Mouse (Mus musculus) neural tube, embryonic 15.5 days (tissue): ENCODE measurements around the gene Ykt6. TPM values are rescaled to one million over a fixed set of nuclear protein-coding genes. Genes with fewer than 3 reads are reported as not detected.
A peak's percentile ranks its signal among the peaks of the same experiment; 100 is the strongest.

Experiments used
- ATAC-seq: fragments of 200-750 bp; cut with Nextera tagmentation; 2 replicates; pipeline ENCODE4 v1.8.0; 2017; ENCODE audit warnings: mild to moderate bottlenecking, moderate TSS enrichment, moderate library complexity; ENCODE audit not compliant: low FRiP score
- H3K27ac ChIP-seq: fragments of 300-500 bp; sonication (generic); replicated peaks from 2 replicates; pipeline ENCODE4 v1.5.1; 2015; ENCODE audit warnings: mild to moderate bottlenecking, inconsistent platforms
- H3K27me3 ChIP-seq: fragments of 300-500 bp; sonication (generic); replicated peaks from 2 replicates; pipeline ENCODE4 v1.6.1; 2015; ENCODE audit warnings: inconsistent platforms
- H3K36me3 ChIP-seq: fragments of 300-500 bp; sonication (generic); 2 replicates; pipeline ENCODE4 v1.6.1; 2015; ENCODE audit warnings: inconsistent platforms
- H3K4me1 ChIP-seq: fragments of 300-500 bp; sonication (generic); 2 replicates; pipeline ENCODE4 v1.6.1; 2015; ENCODE audit warnings: inconsistent platforms
- H3K4me2 ChIP-seq: fragments of 300-500 bp; sonication (generic); 2 replicates; pipeline ENCODE4 v1.6.1; 2015; ENCODE audit warnings: inconsistent platforms, mild to moderate bottlenecking, moderate library complexity
- H3K4me3 ChIP-seq: fragments of 300-500 bp; sonication (generic); replicated peaks from 2 replicates; pipeline ENCODE4 v1.5.1; 2015; ENCODE audit warnings: mild to moderate bottlenecking, inconsistent platforms
- H3K9ac ChIP-seq: fragments of 300-500 bp; sonication (generic); replicated peaks from 2 replicates; pipeline ENCODE4 v1.6.1; 2015; ENCODE audit warnings: mild to moderate bottlenecking, inconsistent platforms
- H3K9me3 ChIP-seq: fragments of 300-500 bp; sonication (generic); replicated peaks from 2 replicates; pipeline ENCODE4 v1.6.1; 2016; ENCODE audit warnings: inconsistent platforms
- WGBS: fragments of 180-500 bp; shearing (Covaris S2); methylation state at CpG from one replicate; pipeline ENCODE4 v1.1.7; 2015; ENCODE audit warnings: mixed read lengths; 5-methylcytosine and 5-hydroxymethylcytosine counted together
- polyA plus RNA-seq: library from polyadenylated mRNA; unstranded; fragments of >200 nt; fragmentation: Nextera tagmentation; extraction: Ambion mirVana; gene quantifications from 2 replicates; pipeline ENCODE4 v1.2.1, GENCODE M21; 2015

Ykt6 gene
- polyA plus RNA-seq: 84.9 and 87.1 TPM in 2 replicates

GRCm38 (mm10) chr11:5955546-5956276 lies at the start of gene Ykt6:
Gene Ykt6, plus strand, starts transcription at chr11:5955693.
- Histone ChIP-seq H3K9ac (peak within 1 kb of the TSS; percentile 92), H3K4me1 (peaks cover 28% of the 10 kb centered on the region), H3K4me2 (peak within 1 kb of the TSS; percentile 81), H3K27ac (peak within 1 kb of the TSS; percentile 96), H3K27me3 (no peaks in the 10 kb centered on the region), H3K36me3 (peaks cover 15% of the 10 kb centered on the region), H3K4me3 (peak within 1 kb of the TSS; percentile 95), H3K9me3 (no peaks in the 10 kb centered on the region)
- peak; percentile 98 for ATAC-seq
- under 1% methylated on average over 71 of the region's 71 CpGs for WGBS

GRCm38 (mm10) chr11:5905778-5906518 lies 49.5 kb upstream of the Ykt6 start:
- Histone ChIP-seq H3K4me2 (no peak overlapping the region), H3K27me3 (no peaks in the 10 kb centered on the region), H3K9ac (no peak overlapping the region), H3K27ac (no peak overlapping the region), H3K4me1 (peaks cover 20% of the 10 kb centered on the region), H3K9me3 (no peaks in the 10 kb centered on the region), H3K4me3 (no peak overlapping the region), H3K36me3 (no peaks in the 10 kb centered on the region)
- ATAC-seq: no peak
- WGBS: 79% methylated on average over 10 of the region's 10 CpGs

GRCm38 (mm10) chr11:5907096-5907495 lies 48.4 kb upstream of the Ykt6 start:
- Histone ChIP-seq H3K27ac (no peak overlapping the region), H3K4me3 (no peak overlapping the region), H3K9ac (no peak overlapping the region), H3K4me1 (peaks cover 8% of the 10 kb centered on the region), H3K27me3 (no peaks in the 10 kb centered on the region), H3K4me2 (no peak overlapping the region), H3K36me3 (no peaks in the 10 kb centered on the region), H3K9me3 (no peaks in the 10 kb centered on the region)
- ATAC-seq: no peak
- 25% methylated on average over 5 of the region's 5 CpGs for WGBS

- H3K36me3 ChIP-seq: no peaks in the 10 kb centered on the region
- H3K4me2 ChIP-seq: no peak overlapping the region
- WGBS: 80% methylated on average over 4 of the region's 4 CpGs
- H3K27ac ChIP-seq: no peak overlapping the region
- H3K27me3 ChIP-seq: no peaks in the 10 kb centered on the region
- H3K4me1 ChIP-seq: 0 out of 2 replicates have a peak, but pooled peaks cover 3% of the 10 kb centered on the region
- ATAC-seq: no peak
- no peak overlapping the region for H3K4me3 ChIP-seq
- no peak overlapping the region for H3K9ac ChIP-seq
- H3K9me3 ChIP-seq: no peaks in the 10 kb centered on the region
Measured at GRCm38 (mm10) chr11:5908642-5909041, 46.9 kb upstream of the Ykt6 start.

- ATAC-seq: no peak
- 29% methylated on average over 5 of the region's 5 CpGs for WGBS
- Histone ChIP-seq H3K9me3 (no peaks in the 10 kb centered on the region), H3K4me3 (no peak overlapping the region), H3K36me3 (no peaks in the 10 kb centered on the region), H3K9ac (no peak overlapping the region), H3K27me3 (no peaks in the 10 kb centered on the region), H3K27ac (no peak overlapping the region), H3K4me2 (no peak overlapping the region), H3K4me1 (0 out of 2 replicates have a peak, but pooled peaks cover 3% of the 10 kb centered on the region)
Measured at GRCm38 (mm10) chr11:5912635-5913034, 42.9 kb upstream of the Ykt6 start.

- Histone ChIP-seq H3K27ac (no peak overlapping the region), H3K4me2 (no peak overlapping the region), H3K4me3 (no peak overlapping the region), H3K9me3 (no peaks in the 10 kb centered on the region), H3K9ac (no peak overlapping the region), H3K4me1 (0 out of 2 replicates have a peak, but pooled peaks cover 3% of the 10 kb centered on the region), H3K27me3 (no peaks in the 10 kb centered on the region), H3K36me3 (no peaks in the 10 kb centered on the region)
- ATAC-seq: no peak
- WGBS: 71% methylated on average over 8 of the region's 8 CpGs
Measured at GRCm38 (mm10) chr11:5913256-5913655, 42.2 kb upstream of the Ykt6 start.

- ATAC-seq: no peak
- H3K9ac ChIP-seq: no peak overlapping the region
- no peaks in the 10 kb centered on the region for H3K36me3 ChIP-seq
- WGBS: 76% methylated on average over 4 of the region's 4 CpGs
- H3K9me3 ChIP-seq: no peaks in the 10 kb centered on the region
- H3K4me2 ChIP-seq: no peak overlapping the region
- H3K27ac ChIP-seq: no peak overlapping the region
- no peak overlapping the region for H3K4me3 ChIP-seq
- H3K27me3 ChIP-seq: no peaks in the 10 kb centered on the region
- 0 out of 2 replicates have a peak, but pooled peaks cover 3% of the 10 kb centered on the region for H3K4me1 ChIP-seq
Measured at GRCm38 (mm10) chr11:5913936-5914335, 41.6 kb upstream of the Ykt6 start.

GRCm38 (mm10) chr11:5914940-5915339 lies 40.6 kb upstream of the Ykt6 start:
- H3K36me3 ChIP-seq: no peaks in the 10 kb centered on the region
- WGBS: 50% methylated on average over 5 of the region's 5 CpGs
- no peaks in the 10 kb centered on the region for H3K9me3 ChIP-seq
- H3K9ac ChIP-seq: no peak overlapping the region
- no peak overlapping the region for H3K4me2 ChIP-seq
- no peak for ATAC-seq
- H3K4me1 ChIP-seq: 0 out of 2 replicates have a peak, but pooled peaks cover 3% of the 10 kb centered on the region
- H3K4me3 ChIP-seq: no peak overlapping the region
- H3K27me3 ChIP-seq: no peaks in the 10 kb centered on the region
- H3K27ac ChIP-seq: no peak overlapping the region

GRCm38 (mm10) chr11:5915429-5916177 lies 39.9 kb upstream of the Ykt6 start:
- no peak for ATAC-seq
- Histone ChIP-seq H3K36me3 (no peaks in the 10 kb centered on the region), H3K27ac (no peak overlapping the region), H3K4me2 (no peak overlapping the region), H3K4me1 (0 out of 2 replicates have a peak, but pooled peaks cover 3% of the 10 kb centered on the region), H3K9me3 (no peaks in the 10 kb centered on the region), H3K4me3 (no peak overlapping the region), H3K9ac (no peak overlapping the region), H3K27me3 (no peaks in the 10 kb centered on the region)
- WGBS: 82% methylated on average over 5 of the region's 5 CpGs

GRCm38 (mm10) chr11:5916178-5916548 lies 39.3 kb upstream of the Ykt6 start:
- ATAC-seq: no peak
- Histone ChIP-seq H3K27me3 (no peaks in the 10 kb centered on the region), H3K9me3 (no peaks in the 10 kb centered on the region), H3K4me3 (no peak overlapping the region), H3K9ac (no peak overlapping the region), H3K36me3 (no peaks in the 10 kb centered on the region), H3K4me2 (no peak overlapping the region), H3K27ac (no peak overlapping the region), H3K4me1 (0 out of 2 replicates have a peak, but pooled peaks cover 3% of the 10 kb centered on the region)
- 83% methylated on average over 8 of the region's 8 CpGs for WGBS

GRCm38 (mm10) chr11:5918111-5918510 lies 37.4 kb upstream of the Ykt6 start:
- no peak overlapping the region for H3K27ac ChIP-seq
- WGBS: 83% methylated on average over 2 of the region's 2 CpGs
- no peaks in the 10 kb centered on the region for H3K4me1 ChIP-seq
- no peak overlapping the region for H3K9ac ChIP-seq
- no peaks in the 10 kb centered on the region for H3K36me3 ChIP-seq
- no peak overlapping the region for H3K4me3 ChIP-seq
- H3K9me3 ChIP-seq: no peaks in the 10 kb centered on the region
- no peaks in the 10 kb centered on the region for H3K27me3 ChIP-seq
- no peak for ATAC-seq
- no peak overlapping the region for H3K4me2 ChIP-seq
